Mouse (Mus musculus) embryo, embryonic 10.5 days (tissue): ENCODE results near the gene Nol8.

Experiments used
- DNase-seq: peaks from one replicate; pipeline ENCODE4 v3.0.0-alpha.2; 2015; ENCODE audit warnings: low spot score

Gene Nol8

GRCm38 (mm10) chr13:49652481-49653179 is at the start of gene Nol8, which contains the start of gene Cenpp:
Nol8 (plus strand) TSS chr13:49653078.
Cenpp (minus strand) TSS chr13:49652785.
- peak; percentile 99 for DNase-seq

DNA sequence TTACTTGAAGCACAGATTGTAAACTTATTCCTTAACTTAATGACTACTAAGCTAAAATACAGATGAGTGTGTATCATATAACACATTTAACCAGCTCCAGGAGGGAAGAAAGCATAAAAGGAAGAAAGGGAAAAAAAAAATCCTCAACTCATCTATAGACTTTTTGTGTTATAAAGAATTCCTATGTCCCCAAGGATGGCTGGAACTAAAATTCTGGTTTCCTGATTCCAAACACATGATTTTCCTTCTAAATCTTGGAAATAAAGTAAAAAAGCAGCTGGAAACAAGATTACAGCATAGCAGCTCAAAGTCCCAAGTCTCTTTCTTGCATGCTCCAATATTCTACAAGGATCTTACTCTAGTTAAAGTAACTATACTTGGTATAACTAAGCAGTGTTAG is 49.3 kb upstream of the Nol8 start:
- DNase-seq, result no peak

- peak; percentile 18 for DNase-seq
Observed at GRCm38 (mm10) chr13:49607714-49608113, 45.2 kb upstream of the Nol8 start, which contains the start of gene Ogn. Ogn (plus strand) TSS chr13:49608046.

GRCm38 (mm10) chr13:49608589-49609322 is 44.1 kb upstream of the Nol8 start:
- DNase-seq, result no peak

- no peak for DNase-seq
Observed at GRCm38 (mm10) chr13:49617021-49617420, 35.9 kb upstream of the Nol8 start.

GRCm38 (mm10) chr13:49618365-49618764 is 34.5 kb upstream of the Nol8 start:
- DNase-seq, result no peak

GRCm38 (mm10) chr13:49623216-49623615 is 29.7 kb upstream of the Nol8 start:
- DNase-seq, result no peak

GRCm38 (mm10) chr13:49628167-49628566 is 24.7 kb upstream of the Nol8 start:
- no peak for DNase-seq

GRCm38 (mm10) chr13:49629076-49629475 is 23.8 kb upstream of the Nol8 start:
- no peak for DNase-seq

- DNase-seq, result no peak
Observed at GRCm38 (mm10) chr13:49639965-49640364, 12.9 kb upstream of the Nol8 start.

GRCm38 (mm10) chr13:49642650-49643049 is 10.2 kb upstream of the Nol8 start:
- no peak for DNase-seq

GRCm38 (mm10) chr13:49643669-49644362 is 9.1 kb upstream of the Nol8 start:
- DNase-seq, result no peak

- DNase-seq, result peak; percentile 54
Observed at GRCm38 (mm10) chr13:49644731-49645529, 7.9 kb upstream of the Nol8 start.

- DNase-seq, result no peak
Observed at GRCm38 (mm10) chr13:49646019-49646418, 6.9 kb upstream of the Nol8 start.

DNA sequence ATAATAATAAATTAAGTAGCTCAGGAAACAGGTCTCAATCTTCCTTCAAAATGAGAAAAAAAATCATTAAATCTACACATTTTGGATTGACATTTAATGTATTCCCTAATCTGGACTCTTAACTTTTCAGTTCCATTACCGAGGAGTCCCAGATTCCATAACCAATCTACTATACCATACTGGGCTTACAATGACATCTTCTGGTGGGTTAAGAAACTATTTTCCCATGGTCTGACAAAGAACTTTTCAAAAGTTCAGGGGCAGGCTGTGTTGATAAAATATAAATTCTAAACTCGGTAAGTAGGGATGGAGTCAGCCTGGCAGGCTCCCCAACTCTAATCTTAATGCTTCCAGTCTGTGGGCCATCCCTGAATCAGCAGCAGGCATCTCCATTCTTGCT is 1.7 kb upstream of the Nol8 start:
- peak; percentile 3 for DNase-seq

- DNase-seq, result no peak
Observed at GRCm38 (mm10) chr13:49651781-49652351, 1.0 kb upstream of the Nol8 start.

GRCm38 (mm10) chr13:49653180-49653541 is 283 bp downstream of the Nol8 start:
- no peak for DNase-seq

DNA sequence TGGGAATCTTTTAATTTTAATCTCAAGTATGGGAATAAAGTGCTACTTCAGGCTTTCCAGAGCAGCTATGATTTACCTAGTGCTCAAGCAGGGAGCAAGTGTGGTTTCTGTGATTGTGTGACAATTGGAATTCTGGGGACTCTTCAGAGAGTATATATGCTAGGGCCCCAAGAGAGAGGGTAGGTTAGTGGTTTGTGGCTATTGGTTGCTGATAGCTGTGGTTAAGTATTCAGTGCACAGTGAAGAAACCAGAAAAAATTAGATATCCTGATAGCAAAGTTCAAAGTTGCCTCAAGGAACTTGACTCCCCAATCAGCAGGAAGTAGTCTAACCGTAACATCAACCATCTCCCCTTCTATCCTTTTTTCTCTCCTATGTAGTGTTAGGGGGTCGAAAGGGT is 24.9 kb downstream of the Nol8 start:
- DNase-seq, result no peak

- DNase-seq, result peak; percentile 99
Observed at GRCm38 (mm10) chr13:49681351-49682232, 28.7 kb downstream of the Nol8 start, which contains the start of gene Iars. Iars (plus strand) TSS chr13:49682100.

- DNase-seq, result no peak
Observed at GRCm38 (mm10) chr13:49682233-49682846, 29.5 kb downstream of the Nol8 start.
